Mouse (Mus musculus) kidney, postnatal 4 days (tissue): ENCODE data around the gene Olfr153.
"Not testable (repeated sequence)": the region's sequence is repeated elsewhere in the genome, so short reads cannot be mapped to it uniquely, and the experiment has no call there.

Source experiments
- DNase-seq, 2 experiments: peaks; one replicate each; pipeline ENCODE4 v3.0.0; 2021; ENCODE audit warnings: mixed read lengths in 2 of 2

Gene Olfr153

GRCm38 (mm10) chr2:87531496-87531895 is at the start of gene Olfr153:
Gene Olfr153 (plus strand): TSS chr2:87531796.
- DNase-seq = no peak

GRCm38 (mm10) chr2:87482276-87482675 is 49.3 kb upstream of the Olfr153 start:
- no peak for DNase-seq

- DNase-seq = not testable (repeated sequence)
These were observed 34.6 kb upstream of the Olfr153 start, which contains the start of gene Pramel7 for GRCm38 (mm10) chr2:87496993-87497392. Gene Pramel7 (minus strand): TSS chr2:87497093.

- DNase-seq = no peak
These were observed 25.3 kb upstream of the Olfr153 start, which contains the start of gene Pramel6 for GRCm38 (mm10) chr2:87506265-87506664. Gene Pramel6 (plus strand): TSS chr2:87506565.

GRCm38 (mm10) chr2:87515046-87515445 is 16.6 kb upstream of the Olfr153 start:
- DNase-seq = no peak

- DNase-seq = no peak
These were observed 16.0 kb upstream of the Olfr153 start for GRCm38 (mm10) chr2:87515457-87516060.

- DNase-seq = no peak
These were observed 15.0 kb upstream of the Olfr153 start for GRCm38 (mm10) chr2:87516581-87516980.

GRCm38 (mm10) chr2:87520651-87521050 is 10.9 kb upstream of the Olfr153 start:
- no peak for DNase-seq

GRCm38 (mm10) chr2:87525899-87526616 is 5.5 kb upstream of the Olfr153 start:
- peak; percentile 2 for DNase-seq

GRCm38 (mm10) chr2:87534826-87535225 is 3.2 kb downstream of the Olfr153 start:
- no peak for DNase-seq

GRCm38 (mm10) chr2:87545442-87545841 is 13.8 kb downstream of the Olfr153 start, which contains the start of gene Olfr1128:
Gene Olfr1128 (minus strand): TSS chr2:87545542.
- no peak for DNase-seq

GRCm38 (mm10) chr2:87573602-87574001 is 42.0 kb downstream of the Olfr153 start, which contains the start of gene Olfr1129:
Gene Olfr1129 (plus strand): TSS chr2:87573902.
- DNase-seq = not testable (repeated sequence)
